Mouse (Mus musculus) embryonic facial prominence, embryonic 12.5 days (tissue): ENCODE data around the gene Wdfy2. TPM values are rescaled to one million over a fixed set of nuclear protein-coding genes. Genes with fewer than 3 reads are reported as not detected.

Experiments used
- ATAC-seq: fragments of 200-750 bp; cut with Nextera tagmentation; 2 replicates; pipeline ENCODE4 v1.8.0; 2017; ENCODE audit not compliant: insufficient number of reproducible peaks, insufficient read depth, low FRiP score, low TSS enrichment
- H3K27ac ChIP-seq: fragments of 300-500 bp; sonication (generic); 2 replicates; pipeline ENCODE4 v1.5.1; 2016; ENCODE audit warnings: mild to moderate bottlenecking
- H3K27me3 ChIP-seq: fragments of 300-500 bp; sonication (generic); 2 replicates; pipeline ENCODE4 v1.6.1; 2016; ENCODE audit warnings: mild to moderate bottlenecking, moderate library complexity
- H3K36me3 ChIP-seq: fragments of 300-500 bp; sonication (generic); 2 replicates; pipeline ENCODE4 v1.6.1; 2016; ENCODE audit warnings: mild to moderate bottlenecking
- H3K4me1 ChIP-seq: fragments of 300-500 bp; sonication (generic); 2 replicates; pipeline ENCODE4 v1.6.1; 2016
- H3K4me2 ChIP-seq: fragments of 300-500 bp; sonication (generic); replicated peaks from 2 replicates; pipeline ENCODE4 v1.6.1; 2016; ENCODE audit warnings: mild to moderate bottlenecking, moderate library complexity
- H3K4me3 ChIP-seq: fragments of 300-500 bp; sonication (generic); 2 replicates; pipeline ENCODE4 v1.5.1; 2016; ENCODE audit warnings: mild to moderate bottlenecking
- H3K9ac ChIP-seq: fragments of 300-500 bp; sonication (generic); 2 replicates; pipeline ENCODE4 v1.6.1; 2016; ENCODE audit warnings: mild to moderate bottlenecking, moderate library complexity
- H3K9me3 ChIP-seq: fragments of 300-500 bp; sonication (generic); 2 replicates; pipeline ENCODE4 v1.6.1; 2016; ENCODE audit warnings: mild to moderate bottlenecking, moderate library complexity
- WGBS: fragments of 180-500 bp; shearing (Covaris S2); methylation state at CpG from one replicate; pipeline ENCODE4 v1.1.7; 2016; 5-methylcytosine and 5-hydroxymethylcytosine counted together
- polyA plus RNA-seq: library from polyadenylated mRNA; unstranded; fragments of >200 nt; fragmentation: Nextera tagmentation; extraction: Ambion mirVana; gene quantifications from 2 replicates; pipeline ENCODE4 v1.2.1, GENCODE M21; 2016

The Wdfy2 gene
- polyA plus RNA-seq, 1 experiment from 2014 or later: 11.7 TPM

DNA sequence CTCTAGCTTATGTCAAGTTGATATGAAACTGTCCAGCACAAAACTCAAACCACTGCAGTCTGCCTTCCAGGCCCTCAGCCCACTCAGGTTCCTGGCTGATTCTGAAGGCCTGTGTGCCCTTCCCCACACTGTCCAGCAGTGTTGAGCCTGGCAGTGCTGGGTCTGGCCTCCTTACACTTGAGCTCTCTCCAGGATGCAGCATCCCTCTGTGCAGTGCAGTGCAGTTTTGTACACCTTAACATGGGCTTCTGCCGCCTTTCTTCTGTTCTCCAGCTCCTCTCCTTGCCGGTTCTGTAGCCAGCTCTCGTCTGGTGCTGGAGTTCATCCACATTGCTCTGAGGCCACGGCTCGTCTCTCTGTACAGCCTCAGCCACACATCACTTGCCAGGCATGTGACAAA is 71.1 kb downstream of the Wdfy2 start:
- peaks cover 7% of the 10 kb centered on the region for H3K4me1 ChIP-seq
- no peaks in the 10 kb centered on the region for H3K36me3 ChIP-seq
- no peak overlapping the region for H3K4me3 ChIP-seq
- no peak overlapping the region for H3K27ac ChIP-seq
- H3K9ac ChIP-seq: no peak overlapping the region
- H3K27me3 ChIP-seq: no peaks in the 10 kb centered on the region
- H3K4me2 ChIP-seq: no peak overlapping the region
- no peak for ATAC-seq
- WGBS: 81% methylated on average over 5 of the region's 5 CpGs
- H3K9me3 ChIP-seq: no peaks in the 10 kb centered on the region

DNA sequence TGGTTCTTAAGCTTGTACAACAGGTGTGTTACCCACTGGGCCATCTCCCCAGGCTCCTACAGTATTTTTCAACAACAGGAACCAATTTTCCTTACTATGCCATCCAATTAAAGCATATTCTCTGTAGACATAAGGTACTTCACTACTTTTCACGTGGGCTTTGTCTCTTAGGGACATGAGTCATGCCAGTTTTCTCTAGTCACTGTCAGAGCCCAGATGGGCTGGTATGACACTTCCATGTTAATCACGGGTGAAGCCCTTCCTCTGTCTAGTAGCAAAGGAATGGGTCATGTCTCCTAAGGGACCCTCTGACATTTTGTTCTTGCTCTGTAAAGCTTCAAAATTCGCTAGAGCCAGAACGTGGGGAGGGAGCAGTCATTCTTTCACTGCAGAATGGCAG is 73.4 kb downstream of the Wdfy2 start:
- 72% methylated on average over 4 of the region's 4 CpGs for WGBS
- no peak overlapping the region for H3K4me2 ChIP-seq
- no peak overlapping the region for H3K27ac ChIP-seq
- H3K27me3 ChIP-seq: no peaks in the 10 kb centered on the region
- H3K9me3 ChIP-seq: no peaks in the 10 kb centered on the region
- no peaks in the 10 kb centered on the region for H3K4me1 ChIP-seq
- H3K4me3 ChIP-seq: no peak overlapping the region
- H3K36me3 ChIP-seq: no peaks in the 10 kb centered on the region
- ATAC-seq: no peak
- H3K9ac ChIP-seq: no peak overlapping the region

DNA sequence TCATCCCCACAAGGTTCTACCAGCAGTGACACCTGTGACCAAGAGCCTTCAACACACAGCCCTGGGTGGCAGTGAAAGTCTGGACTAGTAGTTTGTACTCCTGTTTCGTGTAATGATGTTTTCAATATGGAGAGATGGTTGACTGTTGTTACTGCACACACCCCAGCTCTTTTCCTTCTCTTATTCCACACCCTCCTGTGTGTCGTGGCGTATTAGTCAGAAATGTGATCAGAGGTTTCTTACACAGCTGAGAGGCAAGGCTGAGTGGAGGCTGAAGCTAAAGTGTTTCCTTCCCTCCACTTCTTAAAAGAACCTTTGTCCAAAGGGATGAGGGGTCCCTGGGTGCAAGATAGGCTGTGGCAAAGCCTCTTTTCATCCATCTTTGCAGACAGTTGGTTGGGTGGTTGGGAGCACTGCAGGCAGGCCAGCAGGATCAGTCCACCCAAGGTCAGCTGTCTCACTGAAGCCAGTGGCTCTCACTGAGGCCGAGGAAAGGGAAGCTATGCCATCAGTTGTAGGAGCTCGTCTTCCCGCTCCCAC is 77.7 kb downstream of the Wdfy2 start:
- no peaks in the 10 kb centered on the region for H3K9me3 ChIP-seq
- no peaks in the 10 kb centered on the region for H3K4me1 ChIP-seq
- no peak for ATAC-seq
- H3K27ac ChIP-seq: no peak overlapping the region
- no peak overlapping the region for H3K9ac ChIP-seq
- no peak overlapping the region for H3K4me3 ChIP-seq
- H3K27me3 ChIP-seq: no peaks in the 10 kb centered on the region
- 80% methylated on average over 6 of the region's 6 CpGs for WGBS
- no peak overlapping the region for H3K4me2 ChIP-seq
- no peaks in the 10 kb centered on the region for H3K36me3 ChIP-seq

DNA sequence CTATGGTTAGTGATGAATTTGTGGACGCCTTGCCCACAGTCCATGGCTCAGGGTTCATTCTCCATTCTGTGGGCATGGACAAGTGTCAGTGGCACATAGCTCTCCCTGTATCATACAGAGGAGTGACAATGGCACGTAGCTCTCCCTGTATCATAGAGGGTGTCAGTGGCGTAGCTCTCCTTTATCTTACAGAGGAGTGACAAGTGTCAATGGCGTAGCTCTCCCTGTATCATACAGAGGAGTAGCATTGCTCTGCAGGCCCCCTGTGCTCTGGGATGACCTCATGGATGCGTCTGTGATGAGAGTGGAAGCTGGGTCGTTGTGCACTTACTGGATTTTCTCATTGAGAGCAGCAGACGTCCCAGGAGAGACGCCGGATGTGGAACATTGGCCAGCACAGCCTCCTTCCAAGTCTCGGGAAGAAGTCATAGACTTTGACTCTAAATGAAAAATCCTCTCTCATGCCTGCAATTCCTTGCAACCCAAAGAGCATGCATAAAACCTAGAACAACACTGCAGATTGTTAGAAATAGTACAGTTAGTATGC is 79.1 kb downstream of the Wdfy2 start:
- Histone ChIP-seq H3K4me2 (no peak overlapping the region), H3K4me1 (no peaks in the 10 kb centered on the region), H3K27ac (no peak overlapping the region), H3K9me3 (no peaks in the 10 kb centered on the region), H3K4me3 (no peak overlapping the region), H3K27me3 (no peaks in the 10 kb centered on the region), H3K9ac (no peak overlapping the region), H3K36me3 (no peaks in the 10 kb centered on the region)
- no peak for ATAC-seq
- 89% methylated on average over 10 of the region's 10 CpGs for WGBS

DNA sequence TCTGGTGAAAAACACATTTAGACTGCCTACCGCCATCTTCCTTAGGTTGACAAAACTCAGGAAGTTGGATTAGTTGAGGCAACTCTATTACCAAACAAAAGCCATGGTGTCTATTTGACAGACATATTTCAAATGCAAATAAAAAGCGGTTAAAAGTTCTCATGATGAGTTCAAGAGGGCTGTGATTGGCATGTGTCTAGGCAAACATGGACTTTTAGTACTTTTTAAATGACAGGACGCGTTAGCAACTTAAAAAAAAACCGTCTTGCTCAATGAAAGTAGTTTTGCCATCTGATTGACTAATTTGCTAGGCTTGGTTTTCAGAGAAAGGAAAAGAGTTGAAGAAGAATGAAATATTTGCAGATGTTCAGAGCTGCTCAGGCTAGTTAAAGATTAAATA is 83.9 kb downstream of the Wdfy2 start:
- H3K4me1 ChIP-seq: no peaks in the 10 kb centered on the region
- no peak for ATAC-seq
- H3K27me3 ChIP-seq: no peaks in the 10 kb centered on the region
- H3K27ac ChIP-seq: no peak overlapping the region
- H3K9me3 ChIP-seq: no peaks in the 10 kb centered on the region
- WGBS: 86% methylated on average over 5 of the region's 5 CpGs
- no peak overlapping the region for H3K9ac ChIP-seq
- H3K4me3 ChIP-seq: no peak overlapping the region
- H3K4me2 ChIP-seq: no peak overlapping the region
- H3K36me3 ChIP-seq: 0 out of 2 replicates have a peak, but pooled peaks cover 3% of the 10 kb centered on the region

DNA sequence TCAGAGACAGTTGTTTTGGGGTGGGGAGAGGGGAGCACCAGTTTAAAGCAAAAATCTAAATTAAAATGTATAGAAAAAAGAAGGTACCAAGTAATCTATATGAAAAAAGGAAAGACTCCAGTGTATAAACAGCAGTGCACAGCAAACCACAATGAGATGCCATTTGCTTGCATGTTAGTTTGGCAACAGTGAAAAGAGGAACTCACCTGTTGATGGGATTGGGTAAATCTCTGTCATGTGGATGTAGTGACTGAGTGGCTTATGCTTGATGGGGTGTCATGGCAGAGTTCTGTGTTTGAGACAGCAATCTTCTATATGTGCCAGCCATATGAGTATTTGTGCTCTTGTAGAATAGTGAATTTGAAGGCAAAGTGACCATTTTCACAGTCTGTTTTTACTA is 85.2 kb downstream of the Wdfy2 start:
- Histone ChIP-seq H3K36me3 (0 out of 2 replicates have a peak, but pooled peaks cover 5% of the 10 kb centered on the region), H3K27me3 (no peaks in the 10 kb centered on the region), H3K4me1 (no peaks in the 10 kb centered on the region), H3K27ac (no peak overlapping the region), H3K9me3 (no peaks in the 10 kb centered on the region), H3K9ac (no peak overlapping the region), H3K4me3 (no peak overlapping the region), H3K4me2 (no peak overlapping the region)
- ATAC-seq: no peak

DNA sequence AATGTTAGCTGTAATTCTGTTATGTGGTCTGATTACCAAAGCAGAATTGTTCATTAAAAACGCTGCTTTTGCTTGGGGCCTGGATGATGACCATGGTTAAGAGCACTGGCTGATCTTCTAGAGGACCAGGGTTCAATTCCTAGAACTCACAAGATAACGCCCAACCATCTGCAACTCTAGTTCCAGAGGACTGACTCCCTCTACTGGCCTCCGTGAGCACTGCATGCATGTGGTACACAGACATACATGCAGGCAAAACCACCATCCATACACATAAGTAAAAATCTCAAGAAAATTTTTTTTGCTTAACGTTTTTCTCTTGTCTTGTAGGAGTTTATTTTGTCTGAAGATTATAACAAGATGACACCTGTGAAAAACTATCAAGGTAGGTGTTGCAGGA is 87.3 kb downstream of the Wdfy2 start:
- WGBS: 81% methylated on average over 4 of the region's 4 CpGs
- no peak for ATAC-seq
- H3K36me3 ChIP-seq: peaks cover 10% of the 10 kb centered on the region
- H3K4me2 ChIP-seq: no peak overlapping the region
- no peak overlapping the region for H3K4me3 ChIP-seq
- no peaks in the 10 kb centered on the region for H3K9me3 ChIP-seq
- H3K27me3 ChIP-seq: no peaks in the 10 kb centered on the region
- H3K27ac ChIP-seq: no peak overlapping the region
- H3K4me1 ChIP-seq: no peaks in the 10 kb centered on the region
- no peak overlapping the region for H3K9ac ChIP-seq

DNA sequence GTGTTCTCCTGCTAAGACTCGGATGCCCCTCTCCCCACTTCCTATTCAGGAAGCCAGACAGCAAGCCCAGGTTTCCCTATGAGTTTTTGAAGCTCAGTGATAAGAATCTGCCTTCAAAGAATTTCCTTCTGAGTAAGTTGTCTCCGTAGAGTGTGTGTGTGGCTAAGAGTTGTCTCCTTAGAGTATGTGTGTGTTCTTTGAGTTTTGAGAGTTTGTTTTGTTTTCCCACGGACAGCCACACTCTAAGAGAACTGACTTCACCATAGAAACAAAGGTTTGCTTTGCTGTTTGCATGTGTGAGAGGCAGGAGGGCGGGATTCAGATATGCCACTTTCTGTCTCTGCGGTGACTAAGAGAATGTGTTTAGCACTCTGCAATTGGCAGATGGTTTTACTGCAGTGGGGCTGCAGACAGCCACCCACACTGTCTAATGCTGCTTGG is 90.6 kb downstream of the Wdfy2 start:
- Histone ChIP-seq H3K4me3 (no peak overlapping the region), H3K36me3 (peaks cover 10% of the 10 kb centered on the region), H3K9ac (no peak overlapping the region), H3K4me2 (no peak overlapping the region), H3K9me3 (no peaks in the 10 kb centered on the region), H3K4me1 (no peaks in the 10 kb centered on the region), H3K27me3 (no peaks in the 10 kb centered on the region), H3K27ac (no peak overlapping the region)
- ATAC-seq: no peak
- WGBS: 81% methylated on average over 5 of the region's 5 CpGs

DNA sequence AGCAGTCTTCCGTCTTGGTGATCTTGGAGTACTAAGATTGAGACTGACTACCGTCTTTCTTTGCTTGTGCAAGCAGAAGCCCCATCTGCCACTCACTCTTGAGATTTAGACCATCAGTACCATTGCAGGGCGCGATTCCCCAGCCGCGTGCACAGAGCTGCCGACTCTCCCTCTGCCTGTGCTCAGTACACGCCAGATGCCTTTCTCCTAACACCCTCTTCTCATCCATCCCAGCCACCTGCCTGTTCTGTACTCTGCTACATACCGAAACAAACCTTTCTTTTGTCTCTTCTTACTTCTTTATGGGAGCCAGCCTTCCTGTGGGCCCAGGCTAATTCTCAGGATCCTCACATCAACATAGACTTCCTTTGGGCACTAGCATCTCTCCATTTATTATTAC is 97.9 kb downstream of the Wdfy2 start:
- WGBS: 84% methylated on average over 9 of the region's 9 CpGs

DNA sequence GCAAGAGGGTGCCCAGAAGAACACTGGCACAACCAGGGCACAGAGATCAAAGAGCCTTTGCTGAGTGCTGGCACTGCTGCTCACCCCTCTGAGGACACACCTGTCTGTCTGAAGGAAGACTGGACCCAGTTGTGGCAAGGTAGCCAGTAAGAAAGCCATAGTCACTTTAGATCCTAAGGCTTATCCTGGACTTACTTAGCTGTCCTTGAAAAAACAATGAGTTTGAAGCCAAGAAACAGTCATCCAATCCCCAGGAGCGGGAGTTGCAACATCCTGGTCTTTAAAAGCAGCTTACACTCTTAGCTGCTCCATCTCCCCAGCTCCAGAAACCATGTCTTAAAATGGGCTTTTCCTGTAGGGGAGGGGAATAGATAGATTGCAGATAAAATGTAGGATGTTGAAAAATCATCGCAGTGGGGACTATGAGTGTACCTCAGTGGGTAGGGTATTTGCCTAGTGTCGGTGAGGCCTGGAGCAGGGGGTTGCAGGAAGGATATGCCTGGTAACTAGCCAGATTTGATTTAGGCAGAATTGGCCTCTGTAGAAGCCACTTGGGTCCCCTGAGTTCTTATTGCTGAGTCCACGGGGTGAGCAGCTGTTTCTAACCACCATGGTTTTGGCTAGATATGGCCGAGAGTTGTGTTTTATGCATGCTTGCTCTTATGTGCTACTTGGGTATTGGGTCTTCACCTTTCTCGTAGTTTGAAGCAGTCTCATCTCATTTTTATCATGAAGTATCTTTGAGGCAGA is 99.3 kb downstream of the Wdfy2 start:
- no peak overlapping the region for H3K4me3 ChIP-seq
- H3K9ac ChIP-seq: no peak overlapping the region
- H3K36me3 ChIP-seq: peaks cover 16% of the 10 kb centered on the region
- H3K4me2 ChIP-seq: no peak overlapping the region
- H3K27me3 ChIP-seq: no peaks in the 10 kb centered on the region
- 90% methylated on average over 6 of the region's 6 CpGs for WGBS
- ATAC-seq: no peak
- no peaks in the 10 kb centered on the region for H3K9me3 ChIP-seq
- H3K27ac ChIP-seq: no peak overlapping the region
- H3K4me1 ChIP-seq: no peaks in the 10 kb centered on the region

More for the DNA sequence above, 97.9 kb downstream of the Wdfy2 start:
- Histone ChIP-seq H3K27ac (no peak overlapping the region), H3K27me3 (no peaks in the 10 kb centered on the region), H3K4me1 (no peaks in the 10 kb centered on the region), H3K9me3 (no peaks in the 10 kb centered on the region), H3K4me3 (no peak overlapping the region), H3K36me3 (peaks cover 16% of the 10 kb centered on the region), H3K9ac (no peak overlapping the region), H3K4me2 (no peak overlapping the region)
- ATAC-seq: no peak

DNA sequence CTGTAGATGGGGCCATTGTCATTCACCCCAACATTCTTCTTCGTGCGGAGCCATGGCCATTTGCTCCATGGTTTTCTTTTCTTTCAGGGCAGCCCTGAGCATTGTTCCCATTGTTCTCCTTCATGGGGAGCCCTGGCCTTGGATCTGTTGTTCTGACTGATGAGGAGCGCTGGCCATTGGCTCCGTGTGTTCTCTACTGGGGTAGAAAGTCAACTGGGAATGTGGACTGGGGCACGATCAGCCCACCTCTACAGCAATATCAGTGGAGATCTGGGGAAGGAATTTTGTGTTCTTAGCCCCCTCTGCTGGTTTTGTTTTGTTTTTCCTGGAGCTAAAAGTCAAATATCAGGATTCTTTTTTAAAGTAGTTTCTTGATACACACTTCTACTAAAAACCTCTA is 100.2 kb downstream of the Wdfy2 start:
- no peak overlapping the region for H3K4me2 ChIP-seq
- H3K9me3 ChIP-seq: no peaks in the 10 kb centered on the region
- no peak overlapping the region for H3K27ac ChIP-seq
- H3K36me3 ChIP-seq: peaks cover 16% of the 10 kb centered on the region
- no peaks in the 10 kb centered on the region for H3K4me1 ChIP-seq
- H3K4me3 ChIP-seq: no peak overlapping the region
- no peak overlapping the region for H3K9ac ChIP-seq
- ATAC-seq: no peak
- WGBS: 73% methylated on average over 5 of the region's 5 CpGs
- no peaks in the 10 kb centered on the region for H3K27me3 ChIP-seq

DNA sequence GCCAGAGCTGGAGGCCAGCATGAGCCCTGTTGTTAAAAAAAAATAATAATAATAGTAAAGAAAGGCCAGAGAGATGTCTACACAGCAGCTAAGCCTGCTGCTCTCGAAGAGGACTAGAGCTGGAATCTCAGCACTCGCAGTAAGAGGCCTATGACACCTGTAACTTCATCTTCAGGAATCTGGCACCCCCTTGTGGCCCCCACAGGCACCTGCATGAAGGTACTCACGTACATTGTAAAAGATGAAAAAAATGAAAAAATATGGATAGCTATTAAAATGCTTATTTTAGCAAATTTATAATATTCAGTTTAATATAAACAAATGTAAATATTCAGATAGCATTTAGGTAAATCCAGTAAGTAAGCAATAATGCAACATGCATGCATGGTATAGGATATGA is 102.0 kb downstream of the Wdfy2 start:
- H3K4me2 ChIP-seq: no peak overlapping the region
- no peak overlapping the region for H3K9ac ChIP-seq
- ATAC-seq: no peak
- WGBS: 98% methylated on average over 3 of the region's 3 CpGs
- H3K27me3 ChIP-seq: no peaks in the 10 kb centered on the region
- H3K4me3 ChIP-seq: no peak overlapping the region
- H3K36me3 ChIP-seq: peaks cover 20% of the 10 kb centered on the region
- no peak overlapping the region for H3K27ac ChIP-seq
- H3K9me3 ChIP-seq: no peaks in the 10 kb centered on the region
- no peaks in the 10 kb centered on the region for H3K4me1 ChIP-seq
